Mouse (Mus musculus): Measurements from ENCODE around the gene Obscn.

GRCm38 (mm10) chr11:58959186-58959825 is 176.9 kb downstream of the Obscn start:
- TF ChIP-seq EP300 (IDR thresholded peaks at IDR 0.05; ENCODE audit: low read length) (peak; percentile 98), POLR2A (IDR thresholded peaks at IDR 0.05; ENCODE audit: low read depth, low read length) (no peak), MAX (IDR thresholded peaks at IDR 0.05; ENCODE audit: low read length) (peak; percentile 63; the same call in 1 of the 2 replicates), TBP (conservative IDR thresholded peaks at IDR 0.05; ENCODE audit: low read depth, low read length) (no peak), UBTF (IDR thresholded peaks at IDR 0.05; ENCODE audit: low read depth, low read length) (no peak), CTCF (conservative IDR thresholded peaks at IDR 0.05 in 1 of 2, IDR thresholded peaks at IDR 0.05 in 1 of 2; ENCODE audit: low read depth in 2 of 2, low read length in 2 of 2) (no peak), ZMIZ1 (IDR thresholded peaks at IDR 0.05; ENCODE audit: low read depth, low read length) (no peak), MXI1 (IDR thresholded peaks at IDR 0.05; ENCODE audit: low read depth, low read length) (no peak), IRF4 (IDR thresholded peaks at IDR 0.05; ENCODE audit: low read depth, low read length) (peak; percentile 96), NELFE (IDR thresholded peaks at IDR 0.05; ENCODE audit: low read depth, low read length) (no peak), CHD1 (IDR thresholded peaks at IDR 0.05; ENCODE audit: low read depth, low read length) (peak; percentile 28; the same call in 1 of the 2 replicates), ELF1 (IDR thresholded peaks at IDR 0.05; ENCODE audit: low read depth, low read length) (no peak)
